Mouse (Mus musculus): ENCODE measurements around the gene Rcor1. TPM values are rescaled to one million over a fixed set of nuclear protein-coding genes. Genes with fewer than 3 reads are reported as not detected.

Rcor1 gene
- total RNA-seq, 2 experiments from 2014 or later, result 18.2 to 18.3 TPM

DNA sequence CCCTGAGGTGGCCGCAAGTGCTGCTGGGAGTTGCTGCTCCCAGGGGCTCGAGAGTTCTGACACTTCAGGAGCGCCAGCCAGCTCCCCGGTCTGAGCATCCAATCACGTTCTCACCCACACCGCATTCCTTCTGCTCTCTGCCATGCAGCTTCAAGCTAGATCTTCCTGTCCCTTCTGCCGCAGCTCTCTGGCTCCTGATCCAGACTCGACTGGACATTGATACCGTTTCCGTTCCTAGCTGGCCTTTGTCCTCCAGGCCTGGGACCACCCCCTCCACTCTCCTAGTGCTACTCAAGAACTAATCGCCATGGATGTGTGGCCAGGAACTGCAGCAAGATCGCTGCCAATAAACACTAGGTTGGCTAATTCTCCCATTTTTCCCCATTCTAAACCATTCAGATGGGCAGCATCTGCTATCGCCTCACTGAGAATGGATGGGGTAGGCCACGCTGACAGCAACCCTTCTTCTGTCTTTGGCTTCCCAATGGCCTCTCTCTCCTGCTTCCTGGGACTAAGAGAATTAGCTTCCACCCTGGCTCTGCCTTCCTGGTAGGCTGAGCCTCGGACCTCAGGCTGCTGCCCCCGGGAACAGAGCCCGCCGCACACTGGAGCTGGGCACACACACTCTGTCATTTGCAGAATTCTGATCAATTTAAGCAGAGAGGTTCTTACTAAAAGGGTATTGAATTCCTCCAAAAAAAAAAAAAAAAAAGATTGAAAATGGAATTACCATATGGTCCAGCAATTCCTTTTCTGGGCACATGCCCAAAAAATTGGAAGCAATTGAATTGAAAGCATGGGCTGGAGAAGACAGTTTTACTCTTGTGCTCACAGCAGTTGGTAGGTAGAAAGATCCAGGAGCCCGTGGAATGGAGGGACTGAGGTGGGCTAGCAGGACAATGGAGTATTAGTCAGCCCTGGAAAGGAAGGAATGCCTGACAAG is 95.9 kb downstream of the Rcor1 start:
- DNase-seq, result peak; percentile 58

DNA sequence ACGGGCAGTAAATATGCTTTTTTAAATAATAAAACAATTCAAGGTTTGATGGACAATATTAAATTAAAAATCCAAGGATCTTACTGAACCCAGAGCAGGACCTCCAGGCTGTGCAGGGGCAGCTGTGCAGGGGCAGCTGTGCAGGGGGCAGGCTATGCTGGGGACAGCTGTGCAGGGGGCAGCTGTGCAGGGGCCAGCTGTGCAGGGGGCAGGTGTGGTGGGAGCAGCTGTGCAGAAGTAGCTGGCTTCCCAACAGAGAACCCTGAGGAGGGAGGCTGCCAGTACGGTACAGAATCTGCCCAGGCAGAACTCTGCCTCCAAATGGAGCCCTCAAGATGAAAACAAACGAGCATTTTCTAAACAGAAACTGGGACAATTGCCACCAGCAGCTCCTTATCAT is 96.8 kb downstream of the Rcor1 start:
- no peak for DNase-seq

DNA sequence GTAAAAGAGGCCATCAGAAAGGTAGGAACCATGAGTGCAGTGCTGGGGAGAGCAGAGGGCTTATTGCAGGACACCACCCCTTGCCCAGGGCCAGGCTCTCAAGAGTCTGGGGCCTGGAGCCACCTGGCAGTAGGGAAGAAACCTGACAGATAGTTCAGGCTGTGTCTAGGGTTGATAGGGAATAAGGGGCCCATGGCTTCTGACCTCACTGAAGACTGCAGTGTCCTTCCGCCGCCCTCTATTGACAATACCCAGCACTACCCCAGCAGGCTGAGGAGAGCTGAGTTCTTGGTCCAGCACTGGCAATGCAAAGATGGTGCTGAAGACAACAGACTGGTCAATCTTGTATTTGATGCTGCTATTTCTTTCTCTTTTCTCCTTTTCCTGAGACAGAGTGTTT is 97.9 kb downstream of the Rcor1 start:
- no peak for DNase-seq

DNA sequence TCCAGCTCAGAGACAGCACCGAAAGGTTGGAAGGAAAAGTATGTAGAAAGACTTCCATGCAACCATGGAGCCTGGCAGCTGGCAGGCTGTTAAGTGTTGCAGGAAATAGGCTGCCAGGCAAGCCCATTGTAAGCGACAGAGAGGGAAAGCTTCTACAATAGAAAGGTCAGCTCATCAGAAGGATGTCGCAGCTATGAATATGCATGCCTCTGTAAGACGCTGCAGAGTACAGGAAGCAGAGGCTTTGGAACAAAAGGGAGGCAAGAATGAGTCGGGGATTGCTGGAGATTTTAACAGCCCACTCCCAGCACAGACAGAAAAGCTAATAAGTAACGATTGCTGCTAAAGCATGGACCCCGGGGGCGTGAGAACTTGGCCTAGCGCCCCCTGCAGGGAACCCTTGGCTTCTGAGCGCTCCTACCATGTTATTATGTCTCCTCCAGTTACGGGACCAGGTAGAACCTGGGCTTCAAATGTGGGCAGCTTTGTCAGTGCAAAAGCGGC is 103.9 kb downstream of the Rcor1 start:
- DNase-seq, result no peak

DNA sequence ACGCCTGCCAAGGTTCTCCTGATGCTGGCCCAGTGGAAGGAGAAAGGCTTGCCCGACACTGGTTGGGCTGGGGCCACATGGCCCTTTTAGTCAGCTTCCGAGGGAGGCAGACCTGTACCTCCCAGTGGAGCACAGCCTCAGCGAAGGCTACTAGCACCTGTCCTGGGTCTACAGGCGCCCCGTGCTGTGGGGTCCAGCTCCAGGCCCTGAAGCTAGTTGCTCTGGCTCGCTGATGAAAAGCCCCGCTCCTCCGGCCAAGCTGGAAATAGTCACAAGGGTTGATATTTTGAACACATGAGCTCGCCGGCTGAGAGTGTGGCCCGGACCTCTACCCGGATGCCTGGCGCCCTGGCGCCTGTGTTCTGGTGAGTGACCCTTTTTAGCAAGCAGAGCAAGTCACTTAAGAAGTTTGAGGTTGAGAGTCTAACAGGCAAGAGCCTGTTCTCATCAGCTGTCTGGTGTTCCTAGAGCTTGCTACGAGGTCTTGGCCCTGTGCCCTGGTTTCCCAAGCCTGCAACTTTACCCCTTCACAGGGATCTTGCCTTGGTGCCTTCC is 104.4 kb downstream of the Rcor1 start:
- no peak for DNase-seq

DNA sequence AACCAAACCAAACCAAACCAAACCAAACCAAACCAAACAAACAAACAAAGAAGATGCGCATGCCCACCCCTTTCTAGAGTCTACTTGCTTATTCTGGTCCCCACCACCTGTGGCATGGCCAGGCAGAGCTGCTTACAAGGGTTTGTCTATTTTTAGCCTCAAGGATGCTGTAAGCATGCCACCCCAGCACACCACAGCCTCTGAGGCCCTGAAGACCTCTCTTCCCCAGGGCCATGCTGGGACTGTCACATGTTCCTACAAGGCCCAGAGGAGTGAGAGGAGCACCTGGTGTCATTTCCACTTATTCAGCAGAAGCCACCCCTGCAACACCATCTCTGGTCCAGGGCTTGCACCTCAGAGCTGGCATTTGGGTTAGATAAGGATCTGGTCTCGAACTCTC is 105.4 kb downstream of the Rcor1 start:
- DNase-seq, result no peak

DNA sequence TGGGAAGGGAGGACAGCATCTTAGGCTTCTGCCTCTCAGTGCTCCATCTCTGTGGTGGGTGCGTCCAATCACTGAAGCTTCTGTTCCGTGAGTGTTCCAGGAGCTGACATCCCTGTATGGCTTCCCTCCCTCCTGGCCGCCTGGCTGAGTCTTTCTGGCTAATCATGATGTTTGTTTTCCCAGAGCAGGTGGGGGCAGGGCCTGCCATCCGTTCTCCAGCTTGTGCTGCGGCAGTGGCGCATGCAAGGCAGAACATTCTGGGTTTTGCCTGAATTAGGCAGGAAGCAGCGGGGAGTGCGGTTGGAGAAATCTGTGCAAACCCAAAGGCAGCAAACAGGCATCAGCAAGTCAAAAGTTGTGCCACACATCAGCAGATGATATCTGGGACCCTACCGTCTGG is 106.1 kb downstream of the Rcor1 start:
- peak; percentile 77 for DNase-seq

DNA sequence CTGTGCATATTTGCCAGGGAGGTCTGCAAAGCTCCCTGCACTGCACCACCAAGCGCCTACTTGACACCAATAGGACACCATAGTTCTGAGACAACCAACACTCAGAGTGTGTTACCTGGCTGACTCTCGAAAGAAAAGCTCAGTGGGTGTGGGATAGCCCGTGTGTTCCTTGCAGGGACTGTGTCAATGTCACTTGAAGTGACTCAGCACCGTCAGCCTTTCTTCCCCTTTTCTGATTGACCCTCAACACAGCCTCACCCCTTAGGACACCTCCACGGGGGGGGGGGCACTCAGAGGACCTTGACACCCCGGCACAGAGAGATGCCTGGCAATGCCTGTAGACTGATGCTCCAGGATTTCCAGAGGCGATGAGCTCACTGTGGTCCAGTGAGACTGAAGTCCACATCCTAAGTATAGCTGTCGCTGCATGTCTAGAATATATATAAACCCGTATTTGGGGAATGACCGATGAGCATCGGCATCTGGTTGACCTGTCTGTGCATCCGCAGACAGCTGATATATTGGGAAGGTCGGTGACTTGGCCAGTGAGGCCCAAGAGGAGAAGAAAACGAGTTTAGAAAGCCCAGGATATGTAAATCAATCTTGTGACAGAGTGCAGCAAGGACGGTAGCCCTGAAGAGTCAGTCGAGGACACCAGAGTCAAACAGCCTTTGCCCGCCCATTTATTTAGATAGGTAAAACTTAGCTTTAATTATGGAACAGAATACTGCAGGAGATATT is 110.5 kb downstream of the Rcor1 start:
- no peak for DNase-seq

DNA sequence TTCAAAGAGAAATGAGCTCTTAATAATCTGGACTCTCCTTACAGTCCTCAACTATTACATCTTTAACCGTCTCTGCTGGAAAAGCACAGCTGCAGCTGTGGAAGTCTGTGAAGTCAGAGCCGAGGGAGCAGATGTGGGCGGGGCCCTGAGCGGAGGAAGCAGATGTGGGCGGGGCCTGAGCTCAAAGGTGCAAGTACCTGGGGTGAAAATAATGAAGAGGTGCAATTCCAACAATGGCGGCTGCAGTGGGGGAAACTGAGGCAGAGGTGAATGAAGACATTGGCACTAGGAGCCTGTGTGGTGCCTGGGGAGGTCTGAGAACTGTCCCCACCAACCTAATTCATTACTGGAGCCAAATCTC is 111.1 kb downstream of the Rcor1 start:
- no peak for DNase-seq

DNA sequence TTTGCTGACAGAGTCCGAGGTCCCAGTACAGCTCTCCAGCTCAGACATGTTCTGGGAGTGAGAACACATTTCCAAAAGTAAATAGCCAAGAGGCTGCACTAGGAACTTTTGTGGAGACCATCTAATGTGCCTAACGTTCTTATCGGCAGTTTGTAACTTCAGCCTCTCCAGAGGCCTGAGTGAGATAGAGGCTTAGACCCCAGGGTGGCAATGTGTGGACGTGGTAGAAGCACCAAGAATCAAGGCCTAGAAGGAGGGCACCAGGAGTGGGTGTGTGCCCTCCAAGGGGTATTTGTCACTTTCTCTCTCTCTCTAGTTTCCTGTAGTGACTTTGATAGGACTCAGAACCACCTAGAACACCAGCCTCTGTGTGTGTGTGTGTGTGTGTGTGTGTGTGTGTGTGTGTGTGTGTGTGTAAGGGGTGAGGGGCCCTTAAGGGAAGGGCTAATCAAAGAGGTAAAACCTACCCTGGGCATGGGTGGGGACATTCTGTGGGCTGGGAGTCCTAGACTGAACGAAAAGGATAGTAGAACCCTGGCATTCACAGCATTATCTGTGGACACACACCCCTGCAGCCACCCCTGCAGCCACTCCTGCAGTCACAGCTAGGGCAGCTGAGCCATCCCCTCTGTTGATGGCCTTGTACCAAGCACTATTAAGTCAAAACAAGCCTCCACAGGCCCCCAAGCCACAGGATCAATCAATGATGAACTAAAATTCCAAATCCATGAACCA is 112.4 kb downstream of the Rcor1 start:
- DNase-seq, result no peak

DNA sequence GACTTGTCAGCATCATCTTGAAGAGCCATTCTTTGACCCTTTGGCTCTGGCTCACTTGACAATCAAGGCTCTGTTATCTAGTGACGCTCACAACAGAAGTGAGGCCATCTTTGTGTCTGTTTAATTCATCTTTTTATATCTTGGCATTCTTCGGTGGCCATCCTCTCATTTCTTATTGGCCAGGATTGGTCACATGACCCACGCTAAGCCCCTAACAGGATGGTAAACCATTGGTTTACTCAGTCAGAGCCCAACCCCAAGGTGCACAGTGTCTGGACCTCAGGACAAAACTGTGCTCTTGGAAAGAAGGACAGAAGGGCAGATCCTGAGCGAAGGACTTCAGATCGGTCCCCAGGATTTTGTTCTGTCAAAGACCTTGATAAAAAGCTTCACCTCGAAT is 113.4 kb downstream of the Rcor1 start:
- no peak for DNase-seq

DNA sequence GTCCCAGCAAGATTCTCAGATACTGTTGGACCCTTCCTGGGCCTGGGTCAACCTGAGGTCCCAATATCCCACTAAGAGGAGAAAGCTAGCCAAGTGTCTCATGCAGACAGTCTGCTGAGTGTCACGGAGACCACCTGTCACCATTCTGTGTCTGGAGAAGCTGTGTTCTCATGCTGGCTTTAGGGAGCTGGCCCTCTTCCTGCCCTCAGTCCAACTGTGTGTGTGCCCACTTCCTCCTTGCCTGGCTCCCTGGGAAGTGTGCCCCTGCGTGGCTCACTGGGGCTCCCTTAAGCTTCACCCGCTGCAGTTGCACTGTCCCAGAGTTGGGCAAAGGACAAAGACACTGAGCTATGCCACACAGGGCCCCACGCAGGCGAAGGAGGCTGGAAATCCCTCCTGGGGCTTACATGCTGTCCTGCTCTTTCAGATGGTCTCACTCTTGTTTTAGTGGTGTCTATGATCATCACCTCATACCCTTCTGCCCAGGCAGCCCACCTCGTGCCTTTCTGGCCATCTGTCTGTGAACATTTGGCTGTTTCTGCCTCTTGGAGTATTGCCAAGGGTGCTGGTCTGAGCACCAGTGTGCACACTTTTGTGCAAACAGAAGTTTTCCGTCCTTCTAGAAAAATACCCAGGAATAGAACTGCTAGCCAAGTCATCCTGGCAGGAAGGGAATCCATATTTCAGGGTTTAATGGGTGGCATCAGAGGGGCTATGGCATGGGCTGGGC is 114.0 kb downstream of the Rcor1 start:
- DNase-seq, result no peak

DNA sequence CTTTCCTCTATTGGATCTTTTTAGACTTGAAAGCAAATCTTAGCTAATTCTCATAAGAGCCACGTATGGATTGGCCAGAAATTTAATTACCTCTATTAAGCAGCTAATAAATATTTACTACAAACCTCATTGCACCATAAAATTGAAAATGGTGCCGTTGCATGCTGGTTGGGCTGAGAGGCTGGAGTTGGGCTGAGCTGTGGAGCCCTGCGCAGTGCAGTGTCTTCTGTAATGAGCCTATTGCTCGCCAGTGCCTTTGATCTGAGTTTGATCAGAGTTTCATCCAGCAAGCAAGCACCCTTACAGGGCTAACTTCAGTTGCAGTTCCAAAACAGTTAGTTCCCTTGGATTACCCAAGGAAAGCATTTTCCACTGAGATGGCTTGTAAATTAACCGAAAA is 114.8 kb downstream of the Rcor1 start:
- DNase-seq, result no peak

DNA sequence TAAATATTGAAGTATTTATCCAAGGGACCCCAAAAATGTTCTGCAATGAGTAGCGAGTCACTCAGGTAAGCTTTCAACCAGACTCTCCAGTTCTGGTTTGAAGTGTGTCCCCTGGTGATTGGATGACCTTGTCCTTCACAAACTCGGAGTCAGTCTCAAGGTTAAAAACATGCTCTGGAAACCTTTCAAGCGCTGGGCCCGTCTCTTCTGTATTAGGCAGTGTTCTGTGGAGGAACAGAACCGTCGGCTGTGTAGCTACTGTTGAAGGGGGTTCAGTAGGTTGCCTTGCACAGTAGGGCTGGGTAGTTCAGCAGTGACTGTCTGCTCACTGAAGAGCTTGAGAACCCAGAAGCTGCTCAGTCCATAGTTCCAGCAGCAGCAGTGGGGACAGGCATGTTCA is 115.5 kb downstream of the Rcor1 start:
- no peak for DNase-seq

DNA sequence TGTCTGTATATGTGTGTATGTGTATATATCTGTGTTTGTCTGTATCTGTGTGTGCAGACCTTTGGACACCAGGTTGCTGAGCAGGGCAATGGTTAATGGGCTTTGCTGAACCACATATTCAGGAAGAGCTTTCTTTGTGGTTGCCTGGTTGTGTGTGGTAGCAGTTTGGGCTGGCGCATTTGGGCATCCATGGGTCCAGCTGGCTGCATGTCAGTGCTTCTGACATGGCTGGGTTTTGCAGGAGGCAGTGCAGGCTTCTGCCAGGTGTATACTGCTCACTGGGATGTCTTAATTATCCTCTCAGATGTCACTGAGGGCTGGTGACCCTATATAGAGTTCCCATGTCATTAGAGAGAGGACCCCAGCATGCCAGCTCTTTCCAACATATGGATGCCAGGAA is 116.6 kb downstream of the Rcor1 start:
- DNase-seq, result no peak

DNA sequence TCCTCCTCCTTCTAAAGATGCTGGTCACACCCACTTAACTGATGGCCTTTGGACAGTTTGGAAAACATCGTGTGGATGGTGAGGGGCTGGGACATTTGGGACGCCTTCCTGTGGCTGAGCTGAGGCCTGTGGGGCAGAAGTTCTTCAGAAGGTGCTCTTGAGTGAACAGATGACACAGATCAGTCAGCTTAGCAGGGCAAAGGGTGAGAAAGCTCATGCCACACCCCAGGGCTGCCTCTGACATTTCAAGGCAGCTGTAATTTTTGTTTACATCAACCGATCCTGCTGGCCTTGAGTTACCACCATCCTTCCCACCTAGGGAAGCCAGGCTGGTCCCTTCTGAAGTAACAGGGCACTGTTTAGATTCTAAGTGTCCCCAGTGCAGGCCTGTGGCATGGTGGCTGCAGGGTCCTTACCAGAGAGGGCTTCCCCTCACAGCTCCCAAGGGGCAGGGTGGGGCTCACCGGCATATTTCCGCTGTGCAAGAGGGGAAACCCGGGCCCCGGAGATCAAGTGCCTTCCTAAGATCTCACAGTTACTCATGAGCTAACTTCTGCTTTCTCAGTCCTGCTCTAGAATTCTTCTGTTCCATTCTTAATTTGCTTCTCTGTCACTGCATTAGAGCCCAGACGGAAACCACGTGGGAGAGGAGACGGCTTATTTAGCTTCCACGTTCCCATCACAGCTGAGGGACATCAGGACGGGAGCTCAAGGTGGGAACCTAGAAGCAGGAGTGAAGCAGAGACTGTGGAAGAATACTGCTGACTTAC is 120.7 kb downstream of the Rcor1 start:
- DNase-seq, result no peak

DNA sequence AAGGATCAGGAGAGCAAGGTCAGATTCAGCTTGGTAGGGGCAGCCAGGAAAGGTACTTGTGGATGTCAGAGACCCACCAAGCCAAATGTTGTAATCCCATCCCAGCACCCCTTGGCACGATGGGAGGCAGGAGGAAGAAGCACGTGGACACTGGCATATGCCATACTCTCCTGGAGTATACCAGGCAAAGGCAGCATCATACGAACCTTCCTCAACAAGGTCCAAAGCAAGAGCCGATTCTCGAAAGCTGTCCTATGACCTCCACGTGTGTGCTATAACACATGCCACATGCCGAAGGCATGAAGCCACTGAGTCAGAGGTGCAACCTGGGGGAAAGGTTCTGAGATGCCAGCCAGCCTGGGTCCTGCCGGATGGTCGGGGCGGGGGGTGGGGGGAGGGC is 121.7 kb downstream of the Rcor1 start:
- no peak for DNase-seq

DNA sequence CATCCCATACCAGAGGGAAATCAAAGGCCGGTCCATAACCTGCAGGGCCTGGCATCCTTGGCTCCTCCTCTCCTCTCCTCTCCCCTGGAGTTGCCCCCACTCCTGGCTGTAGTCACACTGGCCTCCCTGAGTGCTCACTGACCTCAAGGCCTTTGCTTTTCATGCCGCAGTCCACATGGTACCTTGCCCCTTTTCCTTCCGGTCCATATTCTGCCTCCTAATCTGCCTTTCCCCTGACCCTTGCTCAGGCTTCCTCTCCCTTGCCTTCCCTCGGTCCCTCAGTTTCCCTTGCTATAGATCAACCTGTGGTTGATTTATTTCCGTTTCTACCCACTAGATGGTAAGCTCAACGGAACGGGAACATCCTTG is 122.8 kb downstream of the Rcor1 start:
- no peak for DNase-seq

DNA sequence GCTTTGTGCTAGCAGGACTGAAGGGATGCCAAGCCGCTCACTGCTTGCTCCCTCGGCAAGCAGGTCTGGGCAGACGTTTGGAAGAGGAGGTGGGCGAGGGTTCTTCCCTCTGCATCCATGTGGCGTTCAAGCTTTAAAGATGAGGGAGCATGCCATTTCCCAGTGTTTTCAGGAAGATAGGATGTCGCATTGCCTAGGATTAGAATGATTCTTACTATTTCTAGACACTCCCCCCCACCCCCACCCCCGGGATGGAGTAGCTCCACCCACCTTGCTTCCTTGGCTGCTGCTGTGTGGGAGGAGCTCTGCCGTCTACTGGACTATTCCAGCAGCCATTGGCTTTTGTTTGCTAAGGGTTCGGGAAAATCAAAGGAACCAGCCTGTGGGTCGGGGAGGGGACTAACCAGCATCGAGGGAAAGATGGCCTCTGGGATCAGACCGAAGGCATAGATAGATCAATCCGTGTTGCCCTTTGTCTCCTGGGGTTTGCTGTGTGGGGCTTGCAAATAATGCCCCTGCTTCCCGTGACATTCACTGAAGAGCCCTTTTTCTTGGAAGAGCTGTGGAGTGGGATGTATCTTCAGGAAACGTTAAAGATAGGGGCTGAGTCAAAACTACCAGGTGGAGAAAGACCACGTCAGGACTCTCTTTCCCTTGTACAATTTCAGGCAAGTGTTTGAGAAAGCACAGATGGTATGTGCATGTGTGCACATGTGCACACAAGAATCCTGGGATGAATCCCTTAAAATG is 123.3 kb downstream of the Rcor1 start:
- DNase-seq, result peak; percentile 40 to 41

DNA sequence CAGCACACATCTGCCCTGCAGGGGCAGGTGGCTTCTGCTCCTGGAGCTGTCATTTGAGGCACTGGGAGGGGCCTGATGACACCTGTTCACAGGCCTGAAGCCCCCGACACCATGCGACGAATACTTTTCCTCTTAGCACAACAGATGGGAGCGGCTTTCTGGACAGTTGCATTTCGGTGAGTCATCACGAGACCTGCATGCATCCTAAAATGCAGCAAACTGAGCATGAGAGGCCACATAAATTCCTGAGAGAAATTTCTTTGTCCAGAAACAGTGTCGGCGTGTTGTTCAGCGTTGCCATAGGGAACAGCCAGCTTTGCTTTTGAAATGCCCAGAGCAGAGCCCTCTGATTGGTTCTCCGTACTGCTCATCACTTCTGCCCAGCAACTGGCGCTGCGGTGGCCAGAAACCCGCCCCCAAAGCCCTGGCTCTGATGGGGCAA is 125.2 kb downstream of the Rcor1 start:
- DNase-seq, result peak; percentile 85 to 88

Measured in layer of hippocampus, postnatal 36 days (tissue).